Mouse (Mus musculus): ENCODE results near the gene Eif4e1b. TPM values are rescaled to one million over a fixed set of nuclear protein-coding genes. Genes with fewer than 3 reads are reported as not detected.

The Eif4e1b gene
- total RNA-seq, 1 experiment from 2014 or later = not detected

GRCm38 (mm10) chr13:54828508-54828907 lies 44.7 kb downstream of the Eif4e1b start:
- no peak for ATAC-seq (replicated peaks; ENCODE audit: insufficient number of reproducible peaks, low FRiP score, low TSS enrichment, poor library complexity, severe bottlenecking)

- no peak for ATAC-seq (replicated peaks; ENCODE audit: insufficient number of reproducible peaks, low FRiP score, low TSS enrichment, poor library complexity, severe bottlenecking)
Observed at GRCm38 (mm10) chr13:54829450-54829849, 45.7 kb downstream of the Eif4e1b start.

- no peak for ATAC-seq (replicated peaks; ENCODE audit: insufficient number of reproducible peaks, low FRiP score, low TSS enrichment, poor library complexity, severe bottlenecking)
Observed at GRCm38 (mm10) chr13:54836351-54837030, 52.7 kb downstream of the Eif4e1b start.

GRCm38 (mm10) chr13:54837061-54837460 lies 53.3 kb downstream of the Eif4e1b start:
- ATAC-seq (replicated peaks; ENCODE audit: insufficient number of reproducible peaks, low FRiP score, low TSS enrichment, poor library complexity, severe bottlenecking) = no peak

GRCm38 (mm10) chr13:54837471-54837889 lies 53.7 kb downstream of the Eif4e1b start:
- ATAC-seq (replicated peaks; ENCODE audit: insufficient number of reproducible peaks, low FRiP score, low TSS enrichment, poor library complexity, severe bottlenecking) = no peak

Other genes starting within 250 kb of the Eif4e1b start
- gene 4833439L19Rik, start 218.6 kb upstream of the Eif4e1b start, total RNA-seq (2017) = 34.5 to 44.1 TPM (median 38.3 TPM) in 3 replicates
- gene Arl10, start 209.0 kb upstream of the Eif4e1b start, total RNA-seq (2017) = 8.7 to 27.2 TPM (median 9.5 TPM) in 3 replicates
- 8.6 to 17.2 TPM (median 16.5 TPM) in 3 replicates for gene Nop16, start 193.9 kb upstream of the Eif4e1b start, total RNA-seq (2017)
- 22.4 to 36.2 TPM (median 28.0 TPM) in 3 replicates for gene Higd2a, start 193.8 kb upstream of the Eif4e1b start, total RNA-seq (2017)
- gene Cltb, start 172.7 kb upstream of the Eif4e1b start, total RNA-seq (2017) = 19.8 to 45.0 TPM (median 35.6 TPM) in 3 replicates
- gene Faf2, start 162.2 kb upstream of the Eif4e1b start, total RNA-seq (2017) = 33.8 to 63.9 TPM (median 38.3 TPM) in 3 replicates
- gene Rnf44, start 90.1 kb upstream of the Eif4e1b start, total RNA-seq (2017) = 17.1 to 52.7 TPM (median 36.1 TPM) in 3 replicates
- 0.10 TPM in 1 of 3 replicates, not detected in the others for gene Cdhr2, start 82.5 kb upstream of the Eif4e1b start, total RNA-seq (2017)
- not detected in 3 replicates for gene Gprin1, start 34.1 kb upstream of the Eif4e1b start, total RNA-seq (2017)
- gene Sncb, start 17.4 kb upstream of the Eif4e1b start, total RNA-seq (2017) = not detected in 3 replicates
- 6.9 to 18.5 TPM (median 8.1 TPM) in 3 replicates for gene Tspan17, start 5.4 kb downstream of the Eif4e1b start, total RNA-seq (2017)
- 3.3 to 6.8 TPM in 2 of 3 replicates, not detected in the other for gene Unc5a, start 165.4 kb downstream of the Eif4e1b start, total RNA-seq (2017)
- gene Hk3, start 237.4 kb downstream of the Eif4e1b start, total RNA-seq (2017) = 27.2 to 72.1 TPM (median 36.8 TPM) in 3 replicates

All from monocyte, adult 5-6 weeks (primary cell).